Mouse (Mus musculus) Patski (cell line): ENCODE results near the gene H2-DMb2. TPM values are rescaled to one million over a fixed set of nuclear protein-coding genes. Genes with fewer than 3 reads are reported as not detected.

Source experiments
- ATAC-seq: fragments of 100-300 bp; one replicate; pipeline ENCODE4 v1.8.0; 2021
- CTCF ChIA-PET: fragments of 350-600 bp; sonication (Branson Sonifier 250); formaldehyde crosslinking; loops from one replicate; lab custom pipeline; 2022; ENCODE audit warnings: inconsistent platforms; lab: Charles Lee
- POLR2A ChIA-PET: fragments of 350-600 bp; sonication (Branson Sonifier 250); formaldehyde crosslinking; loops from one replicate; lab custom pipeline; 2022; ENCODE audit warnings: antibody characterized with exemption, inconsistent platforms; lab: Charles Lee
- DNase-seq: peaks from one replicate; pipeline ENCODE4 v3.0.0-alpha.2; 2011; ENCODE audit warnings: low read depth, low spot score
- H3K27me3 ChIP-seq: fragments of 371-371 bp; one replicate; pipeline ENCODE4 v1.5.1; 2021
- CTCF ChIP-seq: fragments of 100-300 bp; IDR thresholded peaks from one replicate; pipeline ENCODE4 v1.5.1; 2021
- in situ Hi-C: fragments of 300-500 bp; cut with MboI; formaldehyde crosslinking; loops from 3 replicates; pipeline ENCODE4 v1.11.1; 2018; ENCODE audit warnings: low pct_unique_long_range_greater_than_20kb, mixed read lengths
- polyA plus RNA-seq: library from polyadenylated mRNA; unstranded; gene quantifications from one replicate; pipeline ENCODE4 v1.2.3, GENCODE M21; 2021

The H2-DMb2 gene
- polyA plus RNA-seq, 1 experiment from 2014 or later, result 8.2 TPM

DNA sequence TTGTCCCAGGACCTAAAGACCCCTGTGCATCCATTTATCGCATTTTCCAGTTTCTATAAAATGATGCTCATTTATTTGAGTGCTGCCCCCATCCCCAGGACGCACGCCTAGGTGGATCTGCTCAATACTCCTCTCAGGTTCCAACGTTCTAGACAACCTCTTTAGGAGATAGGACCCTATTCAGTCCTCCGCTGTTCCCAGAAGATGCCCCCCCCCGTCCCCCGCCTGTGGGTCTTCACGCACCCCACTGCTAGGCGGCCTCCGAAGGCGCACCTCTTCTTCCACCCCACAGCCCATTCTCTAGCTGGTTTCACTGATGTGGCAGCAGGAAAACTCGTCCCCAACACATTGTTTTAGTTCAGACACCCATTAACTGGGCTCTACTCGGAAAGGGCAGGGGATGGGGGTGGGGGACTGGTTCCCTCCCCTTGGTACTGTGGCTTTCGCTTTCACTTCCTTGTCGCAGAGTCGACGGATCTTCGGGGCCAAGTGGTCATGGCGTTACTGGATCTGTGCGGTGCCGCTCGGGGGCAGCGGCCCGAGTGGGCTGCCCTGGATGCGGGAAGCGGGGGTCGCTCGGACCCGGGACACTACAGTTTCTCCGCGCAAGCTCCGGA lies 54.9 kb downstream of the H2-DMb2 start:
- DNase-seq, result no peak

DNA sequence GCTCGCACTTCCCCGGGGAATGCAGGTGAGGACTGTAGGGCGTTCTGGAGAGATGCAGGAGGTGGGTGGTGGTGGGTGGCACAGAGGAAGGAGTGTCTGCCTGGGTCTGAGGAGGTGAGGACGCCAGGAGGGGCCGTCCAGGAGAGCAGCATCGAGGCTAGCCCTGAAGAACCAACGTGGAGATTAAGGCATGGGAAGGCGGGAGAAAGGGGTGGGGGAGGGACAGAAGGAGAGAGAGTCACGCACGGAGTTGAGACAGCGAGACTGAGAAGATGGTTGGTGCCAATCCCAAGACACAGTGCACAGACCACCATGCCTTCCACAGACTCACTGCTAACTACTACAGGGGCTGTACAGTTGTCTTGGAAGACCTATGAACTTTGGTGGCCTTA lies 55.4 kb downstream of the H2-DMb2 start:
- in situ Hi-C loops, result no loop called here
- POLR2A ChIA-PET, result no interaction called here
- ATAC-seq (no peak), DNase-seq (no peak)
- CTCF ChIA-PET, result interaction anchor here (1.1 kb wide), 1 partner anchor 29 kb away, joined by 3 read pairs; no protein-coding TSS in a partner anchor
- no peak for TF ChIP-seq CTCF
- H3K27me3 ChIP-seq, result no peaks in the 10 kb centered on the region

More for the DNA sequence above, 54.9 kb downstream of the H2-DMb2 start:
- POLR2A ChIA-PET, result no interaction called here
- peak; percentile 13 for ATAC-seq
- no peaks in the 10 kb centered on the region for H3K27me3 ChIP-seq
- CTCF ChIA-PET, result interaction anchor here (1.1 kb wide), 1 partner anchor 28 kb away, joined by 3 read pairs; no protein-coding TSS in a partner anchor
- TF ChIP-seq CTCF, result no peak
- in situ Hi-C loops, result no loop called here

- POLR2A ChIA-PET, result no interaction called here
- no peak for TF ChIP-seq CTCF
- CTCF ChIA-PET, result interaction anchor here (0.9 kb wide), 1 partner anchor 36 kb away, joined by 3 read pairs; no protein-coding TSS in a partner anchor
- no peak for DNase-seq
- no peak for ATAC-seq
- in situ Hi-C loops, result no loop called here
- H3K27me3 ChIP-seq, result no peaks in the 10 kb centered on the region
These were observed 56.0 kb downstream of the H2-DMb2 start for GRCm38 (mm10) chr17:34199050-34199619.

GRCm38 (mm10) chr17:34200047-34200446 lies 56.9 kb downstream of the H2-DMb2 start:
- no peak for ATAC-seq
- DNase-seq, result no peak
- CTCF ChIA-PET, result no interaction called here
- TF ChIP-seq CTCF, result no peak
- POLR2A ChIA-PET, result no interaction called here
- in situ Hi-C loops, result no loop called here
- no peaks in the 10 kb centered on the region for H3K27me3 ChIP-seq

- no peak for DNase-seq
- H3K27me3 ChIP-seq, result no peaks in the 10 kb centered on the region
- CTCF ChIA-PET, result interaction anchor here (1.1 kb wide), 1 partner anchor 34 kb away, joined by 3 read pairs; no protein-coding TSS in a partner anchor
- no peak for TF ChIP-seq CTCF
- ATAC-seq, result no peak
- POLR2A ChIA-PET, result no interaction called here
- in situ Hi-C loops, result no loop called here
These were observed 57.8 kb downstream of the H2-DMb2 start for GRCm38 (mm10) chr17:34200772-34201505.

Other genes starting within 250 kb of the H2-DMb2 start
- not detected for gene Platr17, start 238.2 kb upstream of the H2-DMb2 start, polyA plus RNA-seq
- gene Daxx, start 233.9 kb upstream of the H2-DMb2 start, polyA plus RNA-seq, result 37.4 TPM
- gene Tapbp, start 227.4 kb upstream of the H2-DMb2 start, polyA plus RNA-seq, result 155 TPM
- 30.7 TPM for gene Zbtb22, start 227.4 kb upstream of the H2-DMb2 start, polyA plus RNA-seq
- 59.6 TPM for gene Rgl2, start 213.8 kb upstream of the H2-DMb2 start, polyA plus RNA-seq
- 115 TPM for gene Pfdn6, start 203.0 kb upstream of the H2-DMb2 start, polyA plus RNA-seq
- gene Wdr46, start 202.6 kb upstream of the H2-DMb2 start, polyA plus RNA-seq, result 35.8 TPM
- gene B3galt4, start 191.8 kb upstream of the H2-DMb2 start, polyA plus RNA-seq, result 2.8 TPM
- 56.9 TPM for gene Vps52, start 187.5 kb upstream of the H2-DMb2 start, polyA plus RNA-seq
- gene Rps18, start 187.3 kb upstream of the H2-DMb2 start, polyA plus RNA-seq, result 1,854 TPM
- gene H2-K1, start 143.0 kb upstream of the H2-DMb2 start, polyA plus RNA-seq, result 79.5 TPM
- 31.1 TPM for gene Ring1, start 118.6 kb upstream of the H2-DMb2 start, polyA plus RNA-seq
- 49.3 TPM for gene H2-Ke6, start 115.2 kb upstream of the H2-DMb2 start, polyA plus RNA-seq
- 189 TPM for gene Slc39a7, start 111.6 kb upstream of the H2-DMb2 start, polyA plus RNA-seq
- 57.1 TPM for gene Rxrb, start 111.5 kb upstream of the H2-DMb2 start, polyA plus RNA-seq
- 0.60 TPM for gene Col11a2, start 103.9 kb upstream of the H2-DMb2 start, polyA plus RNA-seq
- gene H2-Oa, start 51.0 kb upstream of the H2-DMb2 start, polyA plus RNA-seq, result not detected
- gene H2-DMa, start 23.8 kb upstream of the H2-DMb2 start, polyA plus RNA-seq, result 17.1 TPM
- gene Brd2, start 20.7 kb upstream of the H2-DMb2 start, polyA plus RNA-seq, result 239 TPM
- 36.6 TPM for gene H2-DMb1, start 9.8 kb downstream of the H2-DMb2 start, polyA plus RNA-seq
- 7.0 TPM for gene Tap1, start 44.2 kb downstream of the H2-DMb2 start, polyA plus RNA-seq
- gene Psmb9, start 44.5 kb downstream of the H2-DMb2 start, polyA plus RNA-seq, result 1.3 TPM
- 18.7 TPM for gene Psmb8, start 54.4 kb downstream of the H2-DMb2 start, polyA plus RNA-seq
- gene Tap2, start 60.2 kb downstream of the H2-DMb2 start, polyA plus RNA-seq, result 38.2 TPM
- not detected for gene H2-Ob, start 95.6 kb downstream of the H2-DMb2 start, polyA plus RNA-seq
- 0.09 TPM for gene H2-Ab1, start 114.4 kb downstream of the H2-DMb2 start, polyA plus RNA-seq
- not detected for gene H2-Aa, start 144.5 kb downstream of the H2-DMb2 start, polyA plus RNA-seq
- gene H2-Eb1, start 162.6 kb downstream of the H2-DMb2 start, polyA plus RNA-seq, result 0.32 TPM
- not detected for gene H2-Eb2, start 182.4 kb downstream of the H2-DMb2 start, polyA plus RNA-seq
- not detected for gene Btnl2, start 211.5 kb downstream of the H2-DMb2 start, polyA plus RNA-seq
- gene Btnl1, start 233.8 kb downstream of the H2-DMb2 start, polyA plus RNA-seq, result not detected